Mouse (Mus musculus) frontal cortex, postnatal 25 days (tissue): ENCODE data around the gene Tmem270.
"Not testable (repeated sequence)": the region's sequence is repeated elsewhere in the genome, so short reads cannot be mapped to it uniquely, and the experiment has no call there.

Source experiments
- DNase-seq, 2 experiments: peaks; one replicate each; pipeline ENCODE4 v3.0.0; 2022; ENCODE audit warnings: low spot score in 2 of 2

Gene Tmem270

GRCm38 (mm10) chr5:134906633-134907032 is at the start of gene Tmem270:
Tmem270 (minus strand) TSS chr5:134906733.
- no peak for DNase-seq

GRCm38 (mm10) chr5:134955491-134955890 is 49.0 kb upstream of the Tmem270 start:
- DNase-seq = no peak

GRCm38 (mm10) chr5:134951053-134951884 is 44.7 kb upstream of the Tmem270 start:
- no peak for DNase-seq

GRCm38 (mm10) chr5:134948085-134948439 is 41.5 kb upstream of the Tmem270 start:
- DNase-seq = no peak

GRCm38 (mm10) chr5:134947420-134948084 is 41.0 kb upstream of the Tmem270 start:
- DNase-seq = no peak

GRCm38 (mm10) chr5:134946857-134947255 is 40.3 kb upstream of the Tmem270 start, which contains the start of gene Cldn4:
Cldn4 (minus strand) TSS chr5:134946934.
- DNase-seq = no peak

GRCm38 (mm10) chr5:134946063-134946856 is 39.7 kb upstream of the Tmem270 start:
- no peak for DNase-seq

GRCm38 (mm10) chr5:134945266-134945959 is 38.9 kb upstream of the Tmem270 start:
- no peak for DNase-seq

- DNase-seq = no peak
Observed at GRCm38 (mm10) chr5:134944179-134944578, 37.6 kb upstream of the Tmem270 start.

GRCm38 (mm10) chr5:134942740-134943139 is 36.2 kb upstream of the Tmem270 start:
- DNase-seq = no peak

GRCm38 (mm10) chr5:134941472-134942209 is 35.1 kb upstream of the Tmem270 start:
- DNase-seq = no peak

GRCm38 (mm10) chr5:134939554-134939953 is 33.0 kb upstream of the Tmem270 start:
- DNase-seq = not testable (repeated sequence)

GRCm38 (mm10) chr5:134939069-134939468 is 32.5 kb upstream of the Tmem270 start:
- no peak for DNase-seq

- DNase-seq = no peak
Observed at GRCm38 (mm10) chr5:134936626-134937185, 30.2 kb upstream of the Tmem270 start.

GRCm38 (mm10) chr5:134936051-134936450 is 29.5 kb upstream of the Tmem270 start:
- no peak for DNase-seq

- DNase-seq = no peak
Observed at GRCm38 (mm10) chr5:134934666-134935065, 28.1 kb upstream of the Tmem270 start.

GRCm38 (mm10) chr5:134933686-134934085 is 27.2 kb upstream of the Tmem270 start:
- not testable (repeated sequence) for DNase-seq

GRCm38 (mm10) chr5:134933281-134933680 is 26.7 kb upstream of the Tmem270 start:
- DNase-seq = no peak

- peak; percentile 7 to 25 for DNase-seq
Observed at GRCm38 (mm10) chr5:134932903-134933276, 26.4 kb upstream of the Tmem270 start.

GRCm38 (mm10) chr5:134932179-134932902 is 25.8 kb upstream of the Tmem270 start, which contains the start of gene Mettl27:
Mettl27 (plus strand) TSS chr5:134932368.
- DNase-seq = peak; percentile 52 to 65
